Mouse (Mus musculus) 3T3-L1 (cell line): ENCODE data around the gene Syde2.

Source experiments
- DNase-seq: peaks from one replicate; pipeline ENCODE4 v3.0.0-alpha.2; 2015; ENCODE audit warnings: low read depth, low spot score

Gene Syde2

GRCm38 (mm10) chr3:146009859-146010645, 22.4 kb downstream of the Syde2 start:
- DNase-seq, result peak; percentile 67

GRCm38 (mm10) chr3:146010751-146011150, 23.1 kb downstream of the Syde2 start:
- DNase-seq, result no peak

- no peak for DNase-seq
Measured at GRCm38 (mm10) chr3:146011544-146012218, 24.0 kb downstream of the Syde2 start.

GRCm38 (mm10) chr3:146013490-146013889, 25.8 kb downstream of the Syde2 start:
- no peak for DNase-seq

- DNase-seq, result no peak
Measured at GRCm38 (mm10) chr3:146014321-146014720, 26.7 kb downstream of the Syde2 start.

- no peak for DNase-seq
Measured at GRCm38 (mm10) chr3:146016979-146017378, 29.3 kb downstream of the Syde2 start.

- DNase-seq, result no peak
Measured at GRCm38 (mm10) chr3:146017521-146017920, 29.9 kb downstream of the Syde2 start.

GRCm38 (mm10) chr3:146022232-146022631, 34.6 kb downstream of the Syde2 start:
- DNase-seq, result no peak

- no peak for DNase-seq
Measured at GRCm38 (mm10) chr3:146024746-146025145, 37.1 kb downstream of the Syde2 start.

- no peak for DNase-seq
Measured at GRCm38 (mm10) chr3:146025499-146025898, 37.8 kb downstream of the Syde2 start.

GRCm38 (mm10) chr3:146027116-146027515, 39.4 kb downstream of the Syde2 start:
- DNase-seq, result no peak

GRCm38 (mm10) chr3:146028406-146028805, 40.7 kb downstream of the Syde2 start:
- DNase-seq, result no peak

- DNase-seq, result no peak
Measured at GRCm38 (mm10) chr3:146029234-146029633, 41.6 kb downstream of the Syde2 start.

- no peak for DNase-seq
Measured at GRCm38 (mm10) chr3:146030255-146030836, 42.7 kb downstream of the Syde2 start.

- DNase-seq, result no peak
Measured at GRCm38 (mm10) chr3:146032976-146033375, 45.3 kb downstream of the Syde2 start.

- DNase-seq, result no peak
Measured at GRCm38 (mm10) chr3:146037906-146038305, 50.2 kb downstream of the Syde2 start.

GRCm38 (mm10) chr3:146039132-146039903, 51.6 kb downstream of the Syde2 start:
- DNase-seq, result no peak

- DNase-seq, result no peak
Measured at GRCm38 (mm10) chr3:146041382-146041781, 53.7 kb downstream of the Syde2 start.

GRCm38 (mm10) chr3:146044977-146045376, 57.3 kb downstream of the Syde2 start:
- DNase-seq, result peak; percentile 91

- DNase-seq, result no peak
Measured at GRCm38 (mm10) chr3:146046076-146046475, 58.4 kb downstream of the Syde2 start.

- DNase-seq, result peak; percentile 9
Measured at GRCm38 (mm10) chr3:146047704-146048207, 60.1 kb downstream of the Syde2 start.

GRCm38 (mm10) chr3:146049951-146050350, 62.3 kb downstream of the Syde2 start:
- DNase-seq, result no peak
